Mouse (Mus musculus) CD4-positive helper T cell, adult 2 months (primary cell): ENCODE measurements around the gene Abca2.
A peak's percentile ranks its signal among the peaks of the same experiment; 100 is the strongest.

Experiments used
- DNase-seq: peaks from one replicate; pipeline ENCODE4 v3.0.0-alpha.2; 2012; ENCODE audit warnings: low read depth, missing footprints, low spot score

Abca2 gene

DNA sequence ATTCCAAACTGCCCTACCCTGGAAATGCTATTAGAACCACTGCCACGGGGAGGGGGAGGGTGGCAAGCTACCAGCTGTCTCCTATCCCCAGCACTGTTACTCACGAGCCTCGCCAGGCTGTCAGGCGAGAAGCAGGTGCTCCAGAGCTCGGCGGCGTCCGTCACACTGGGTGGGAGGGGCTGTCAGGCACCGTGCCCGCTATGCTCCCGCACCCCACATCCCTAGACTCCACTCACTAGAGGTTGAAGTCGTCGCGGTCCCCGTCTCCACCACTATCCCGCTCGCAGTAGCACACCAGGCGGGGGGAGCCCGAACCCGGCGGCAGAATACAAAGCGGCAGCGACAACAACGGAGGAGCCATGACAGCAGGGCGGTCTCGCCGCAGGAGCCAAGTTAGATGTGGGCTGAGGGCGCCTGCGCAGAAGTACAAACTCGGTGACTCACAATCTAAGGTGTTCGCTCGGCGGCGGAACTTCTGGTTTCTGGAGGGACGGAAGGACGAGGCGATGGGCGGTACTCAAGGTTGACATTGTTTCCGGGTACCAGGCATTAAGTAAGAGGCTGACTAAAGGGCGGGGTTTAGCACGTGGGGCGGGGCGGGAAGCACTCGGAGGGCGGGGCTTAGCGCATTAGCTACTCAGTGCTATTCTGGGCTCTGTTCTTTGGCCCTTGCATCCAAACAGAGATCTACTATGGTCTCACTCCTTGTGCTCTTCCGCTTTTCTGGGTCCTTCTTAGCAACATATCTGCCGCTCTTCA lies 32.2 kb downstream of the Abca2 start, which contains the start of gene Paxx:
TSS of gene Paxx (minus strand) at position 544 of the 759 bp plus-strand sequence.
- DNase-seq = peak; percentile 99

DNA sequence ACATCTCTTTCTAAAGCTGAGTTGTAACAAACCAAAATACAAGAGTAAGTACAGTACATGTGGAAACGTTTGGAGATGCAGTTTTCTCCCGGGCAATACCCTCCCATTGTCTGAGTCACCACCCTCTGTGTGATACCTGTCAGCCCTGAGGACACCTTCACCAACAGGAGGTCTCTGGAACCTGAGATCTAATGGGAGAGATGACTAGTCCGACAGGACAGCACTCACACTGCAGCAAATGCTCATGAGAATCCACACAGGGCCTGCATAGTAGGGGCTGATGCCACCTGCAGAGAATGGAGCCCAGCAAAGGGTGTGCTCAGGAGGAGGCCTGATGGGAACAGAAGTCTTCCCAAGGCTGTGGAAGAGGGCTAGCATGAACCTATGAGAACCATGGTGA lies 32.9 kb downstream of the Abca2 start:
- DNase-seq = no peak

DNA sequence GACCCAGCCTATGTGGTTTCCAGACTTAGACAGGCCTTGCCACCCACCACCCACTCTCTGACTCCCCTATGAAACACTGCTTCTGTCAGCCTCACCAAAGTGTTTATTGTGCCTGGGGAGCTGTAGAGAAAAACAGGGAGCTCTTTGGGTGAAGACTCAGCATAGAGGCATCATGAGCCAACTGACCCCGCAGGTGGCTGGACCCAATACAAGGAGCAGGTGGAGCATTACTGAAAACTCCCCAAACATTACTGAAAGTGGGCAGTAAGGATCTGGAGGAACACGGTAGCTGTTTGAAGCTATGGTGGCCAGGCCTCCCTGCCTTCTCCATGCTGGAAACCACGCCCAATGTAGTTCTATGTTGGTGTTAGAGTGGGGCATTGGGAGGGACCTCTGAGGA lies 35.1 kb downstream of the Abca2 start:
- no peak for DNase-seq

DNA sequence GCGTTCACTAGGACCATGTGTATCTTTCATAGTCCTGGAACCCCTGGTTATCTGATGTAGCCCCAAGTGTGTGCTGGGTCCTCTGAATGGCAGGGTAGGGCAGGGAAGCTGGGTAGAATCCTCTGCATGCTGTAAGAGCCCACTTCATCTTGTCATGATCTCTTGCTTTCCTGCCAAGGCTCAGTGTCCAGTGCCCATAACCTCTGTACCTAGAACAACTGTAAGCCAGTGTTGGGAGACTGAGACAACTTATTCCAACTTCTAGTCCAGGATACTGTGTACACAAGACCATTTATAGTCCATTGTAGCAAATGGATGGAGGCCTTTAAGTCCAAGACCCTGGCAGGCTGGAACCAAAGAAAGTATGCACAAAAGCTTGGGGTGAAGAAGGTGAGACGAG lies 36.8 kb downstream of the Abca2 start:
- no peak for DNase-seq

DNA sequence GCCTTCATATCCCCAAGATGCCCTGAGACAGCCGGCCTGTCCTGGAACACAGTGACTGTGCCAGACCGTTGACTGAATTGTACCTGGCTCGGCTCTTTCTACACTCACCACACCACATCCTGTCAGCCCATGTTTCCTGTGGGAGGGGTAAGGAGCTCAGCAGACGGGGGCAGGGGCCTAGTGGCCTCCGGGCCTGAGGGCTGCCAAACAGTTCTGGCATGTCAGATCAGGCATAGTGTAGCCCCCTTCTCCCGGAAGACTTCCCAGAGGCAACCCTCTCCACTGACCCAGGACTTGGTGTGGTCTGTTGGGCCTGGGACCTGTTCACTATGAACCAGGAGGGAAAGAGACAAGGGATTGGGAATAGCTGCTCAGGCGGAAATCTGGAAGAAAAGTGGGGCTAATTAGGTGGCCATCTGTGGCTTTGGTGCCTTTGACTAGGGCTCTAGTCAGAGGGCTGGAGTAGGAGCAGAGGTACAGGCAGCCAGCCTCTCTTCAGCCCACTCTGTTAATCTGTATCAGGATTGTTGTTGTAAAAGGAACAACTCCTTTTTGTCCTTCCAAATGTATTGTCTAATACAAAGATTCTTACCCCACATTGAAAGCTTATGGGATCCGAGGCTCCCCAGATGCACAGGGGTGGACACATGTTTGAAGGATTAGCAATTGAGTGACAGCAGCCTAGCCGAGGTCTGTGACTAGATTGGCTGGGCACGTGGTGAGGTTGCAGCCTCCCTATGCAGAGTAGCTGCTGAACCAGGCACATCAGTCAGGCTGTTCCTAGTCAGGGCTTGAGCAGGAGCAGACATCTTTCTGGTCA lies 37.5 kb downstream of the Abca2 start:
- peak; percentile 84 for DNase-seq

DNA sequence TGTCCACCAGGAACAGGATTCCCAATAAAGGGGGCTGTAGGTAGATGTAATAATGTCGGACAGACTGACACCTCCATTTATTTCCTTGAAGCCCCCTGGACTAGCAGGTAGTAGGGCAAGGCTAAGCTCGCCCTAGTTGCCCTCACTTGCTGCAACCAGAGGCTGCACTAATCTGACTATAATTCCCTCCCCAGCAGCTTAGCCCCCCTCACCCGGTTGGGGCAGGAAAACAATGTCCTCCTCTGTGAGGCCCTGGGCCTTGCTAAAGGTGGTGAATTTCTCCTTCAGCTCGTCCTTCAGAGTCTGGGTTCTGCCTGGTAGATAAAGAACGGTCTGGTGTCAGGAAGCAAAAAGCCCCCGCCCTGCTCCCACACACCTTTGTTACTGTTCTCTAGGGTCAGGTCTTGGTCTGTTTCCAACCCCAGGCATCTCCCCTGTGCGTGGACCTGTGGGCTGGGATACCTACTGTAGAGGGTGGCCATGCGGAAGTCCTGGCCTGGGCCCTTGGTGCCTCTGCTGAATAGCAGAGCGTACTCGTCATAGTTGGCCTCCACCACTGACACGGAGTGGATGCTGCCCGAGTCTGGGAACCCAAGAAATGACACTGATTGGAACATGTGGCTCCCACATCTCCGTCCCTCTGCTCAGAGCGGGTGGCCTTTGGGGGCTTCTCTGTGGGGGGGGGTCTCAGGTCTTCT lies 39.3 kb downstream of the Abca2 start:
- no peak for DNase-seq

DNA sequence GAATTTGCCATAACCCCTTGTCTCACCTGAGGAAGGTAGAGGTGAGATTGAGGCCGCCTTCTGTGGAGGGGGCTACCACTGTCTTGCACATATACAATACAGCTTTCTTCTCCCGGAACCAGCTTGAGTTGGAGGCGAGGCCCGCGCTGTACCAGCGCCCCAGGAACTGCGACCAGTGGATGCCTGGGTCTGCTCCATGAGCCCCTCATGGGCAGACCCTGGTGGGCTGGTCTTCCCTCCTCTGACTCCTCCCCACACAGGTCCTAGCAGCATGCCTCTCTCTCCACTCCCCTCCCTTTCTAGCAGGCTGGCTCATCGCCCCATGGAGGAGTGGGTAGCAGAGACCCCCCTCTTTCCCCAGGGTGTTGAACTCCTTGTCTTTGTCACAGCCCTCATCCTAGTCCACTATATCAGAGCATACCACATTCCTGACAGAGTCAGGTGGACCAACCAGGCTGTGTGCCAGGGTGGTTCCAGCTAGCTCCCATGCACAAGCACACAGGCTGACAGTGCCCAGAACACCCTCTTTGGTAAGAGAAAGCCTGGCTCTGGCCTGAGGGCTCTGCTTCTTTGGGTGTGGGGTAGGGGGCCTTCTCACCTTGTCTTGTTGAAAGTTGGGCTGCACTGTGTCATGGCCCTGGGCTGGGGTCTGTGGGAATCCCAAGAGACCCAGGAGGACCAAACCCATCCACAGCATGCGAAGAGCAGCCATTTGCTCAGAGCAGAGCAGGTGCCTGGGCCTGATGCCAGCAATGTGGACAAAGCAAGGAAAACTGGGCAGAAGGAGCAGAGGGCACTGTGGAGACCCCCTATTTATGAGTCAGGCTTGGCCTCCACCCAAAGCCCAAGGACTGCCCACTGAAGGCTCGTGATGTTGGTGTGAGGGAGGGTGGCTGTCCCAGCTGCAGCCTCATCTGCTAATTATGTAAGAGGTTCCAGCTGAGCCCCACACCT lies 40.7 kb downstream of the Abca2 start:
- no peak for DNase-seq

DNA sequence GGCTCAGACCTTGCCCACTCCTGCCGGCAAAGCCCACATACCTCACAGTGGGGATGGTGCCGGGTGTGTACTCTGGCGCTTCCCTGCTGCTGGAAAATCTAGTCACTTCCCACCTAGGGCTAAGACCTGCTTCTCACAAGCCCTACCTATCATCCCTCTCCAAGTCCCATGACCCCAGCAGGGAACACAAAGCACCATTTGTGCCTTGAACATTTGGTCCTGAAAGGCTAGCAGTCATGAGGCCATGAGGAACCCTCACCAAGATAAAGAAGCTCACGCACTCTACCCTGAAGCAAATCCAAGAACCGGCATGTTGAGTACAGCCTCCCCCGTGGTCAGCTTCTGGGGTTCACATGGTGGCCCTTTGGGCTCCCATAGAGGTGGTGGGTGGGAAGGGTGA lies 41.5 kb downstream of the Abca2 start, which contains the start of gene Ptgds:
TSS of gene Ptgds (minus strand) at position 78 of the 400 bp plus-strand sequence.
- no peak for DNase-seq

DNA sequence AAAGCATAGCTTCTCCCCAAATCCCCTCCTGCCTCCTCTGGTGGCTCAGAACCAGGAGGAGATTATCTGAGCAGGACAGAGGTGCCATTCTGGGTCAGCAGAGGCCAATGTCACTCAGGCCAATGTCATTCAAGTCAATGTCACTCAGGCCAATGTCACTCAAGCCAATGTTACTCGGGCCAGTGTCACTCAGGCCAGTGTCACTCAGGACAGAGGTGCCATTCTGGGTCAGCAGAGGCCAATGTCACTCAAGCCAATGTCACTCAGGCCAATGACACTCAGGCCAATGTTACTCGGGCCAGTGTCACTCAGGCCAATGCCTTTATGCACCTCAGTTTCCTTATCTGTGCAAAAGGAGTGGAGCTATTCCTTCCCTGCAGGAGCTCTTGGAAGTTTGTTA lies 44.0 kb downstream of the Abca2 start:
- no peak for DNase-seq

DNA sequence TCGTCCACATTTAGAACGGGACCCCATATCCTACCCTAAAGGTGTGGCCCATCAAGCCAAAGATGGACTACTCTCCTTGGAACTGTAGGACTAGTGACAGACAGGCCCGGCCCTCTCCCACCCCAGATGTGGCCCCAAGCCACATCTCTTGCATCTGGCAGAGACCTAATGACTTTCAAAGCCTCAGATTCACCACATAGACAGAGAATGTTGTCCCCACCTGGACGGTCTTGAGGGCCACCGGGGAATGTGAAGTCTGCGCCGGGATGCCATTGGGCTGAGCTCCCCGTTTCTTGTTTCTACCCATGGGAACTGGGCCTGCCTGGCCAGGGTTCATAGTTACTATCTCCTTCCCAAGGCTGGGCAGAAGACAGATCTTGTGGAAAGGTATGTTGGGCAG lies 49.0 kb downstream of the Abca2 start:
- DNase-seq = no peak

DNA sequence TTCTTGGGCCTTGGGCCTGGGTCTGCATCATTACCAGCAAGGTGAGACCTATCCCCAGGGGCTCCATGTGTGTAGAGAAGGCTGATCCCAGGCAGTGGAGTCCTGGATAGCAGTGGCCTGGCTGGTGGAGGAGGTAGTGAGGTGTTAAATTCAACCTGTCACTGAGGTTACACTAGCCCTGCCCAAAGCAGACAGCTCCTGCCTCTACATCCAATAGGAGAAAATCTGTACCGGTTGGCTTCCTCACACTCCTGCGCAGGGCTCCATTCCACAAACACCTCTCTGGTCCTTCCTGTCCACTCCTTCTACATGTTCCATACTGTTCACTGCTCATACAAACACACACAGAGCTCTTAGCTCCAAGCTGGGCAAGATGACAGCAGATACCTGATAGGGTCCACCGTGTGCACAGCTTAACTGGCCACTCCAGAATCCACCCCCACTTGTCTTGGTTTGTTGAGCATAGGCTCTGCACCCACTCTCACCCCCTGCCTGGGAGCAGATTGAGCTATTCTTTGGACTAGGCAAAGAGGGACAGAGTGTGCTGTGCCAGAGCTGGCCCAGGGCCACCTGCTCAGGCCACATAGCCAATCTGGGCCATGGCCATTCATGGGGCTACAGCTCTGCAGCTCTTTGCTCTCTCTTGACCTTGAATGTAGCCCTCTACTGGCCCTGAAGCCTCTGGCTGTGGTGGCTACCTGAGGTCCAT lies 49.6 kb downstream of the Abca2 start:
- no peak for DNase-seq

DNA sequence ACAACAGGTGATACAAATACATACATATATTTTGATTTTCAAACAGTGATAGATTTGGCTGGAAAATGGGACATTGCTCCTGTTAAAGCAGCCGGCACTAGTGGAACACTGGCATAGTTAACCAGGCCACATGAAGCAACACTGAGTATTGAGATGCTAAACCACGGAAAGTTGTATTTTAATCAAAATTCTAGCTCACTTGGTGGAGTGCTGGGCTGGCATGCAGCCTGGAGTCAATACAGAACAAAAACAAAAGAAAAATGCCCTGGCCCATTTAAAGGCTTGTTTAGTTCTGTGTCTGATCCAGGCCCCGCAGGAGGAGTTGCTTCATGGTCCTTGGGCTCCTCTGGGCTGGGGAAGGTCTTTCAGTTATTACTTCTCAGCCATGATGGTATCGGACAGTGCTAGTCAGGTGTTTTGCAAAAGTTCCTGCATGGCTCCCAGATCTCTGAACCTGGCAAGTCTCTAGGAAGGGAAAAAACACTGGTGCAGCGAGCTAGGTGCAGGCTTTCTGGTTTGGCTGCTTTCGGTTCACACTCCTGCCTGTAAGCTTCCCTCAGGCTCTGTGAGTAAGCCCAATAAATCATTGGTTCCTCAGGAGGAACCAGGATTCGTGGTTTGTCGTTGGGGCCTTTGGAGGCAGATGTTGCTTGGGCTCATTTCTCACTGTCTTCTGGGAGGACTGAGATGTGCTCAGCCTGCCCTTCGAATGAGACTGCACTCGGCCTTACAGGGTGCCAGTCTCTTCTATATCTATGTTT lies 51.2 kb downstream of the Abca2 start:
- no peak for DNase-seq

DNA sequence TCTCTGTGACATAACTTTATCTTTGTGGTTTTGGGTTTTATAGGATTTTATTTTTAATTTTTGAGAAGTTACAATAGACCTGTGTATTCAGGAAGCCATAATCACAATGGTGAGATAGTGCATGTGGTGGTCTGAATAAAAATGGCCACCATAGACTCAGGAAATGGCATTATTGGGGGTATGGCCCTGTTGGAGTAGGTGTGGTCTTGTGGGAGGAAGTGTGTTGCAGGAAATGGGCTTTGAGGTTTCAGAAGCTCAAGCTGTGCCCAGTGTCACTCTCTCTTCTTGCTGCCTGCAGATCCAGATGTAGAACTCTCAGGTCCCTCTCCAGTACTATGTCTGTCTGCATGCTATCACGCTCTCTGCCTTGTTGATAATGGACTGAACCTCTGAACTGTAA lies 52.0 kb downstream of the Abca2 start:
- DNase-seq = no peak

DNA sequence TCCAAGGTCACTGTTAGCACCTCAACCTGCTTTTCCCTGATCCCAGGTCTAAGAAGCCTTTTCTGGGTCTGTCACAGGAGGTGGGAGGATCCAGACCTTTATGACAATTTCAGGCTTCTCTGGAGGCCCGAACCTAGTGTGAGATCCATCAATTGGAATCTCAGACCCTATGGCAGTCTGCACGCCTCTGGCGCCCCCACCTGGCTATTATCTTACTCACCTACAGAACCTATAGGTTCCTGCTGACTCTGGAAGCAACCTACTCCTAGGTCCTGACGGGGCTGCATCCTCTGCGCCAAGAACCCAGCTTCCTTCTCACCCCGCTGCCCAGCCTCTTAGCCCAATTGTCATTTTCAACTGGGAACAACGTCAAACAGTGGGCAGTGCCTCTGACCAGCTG lies 54.5 kb downstream of the Abca2 start:
- peak; percentile 81 for DNase-seq

DNA sequence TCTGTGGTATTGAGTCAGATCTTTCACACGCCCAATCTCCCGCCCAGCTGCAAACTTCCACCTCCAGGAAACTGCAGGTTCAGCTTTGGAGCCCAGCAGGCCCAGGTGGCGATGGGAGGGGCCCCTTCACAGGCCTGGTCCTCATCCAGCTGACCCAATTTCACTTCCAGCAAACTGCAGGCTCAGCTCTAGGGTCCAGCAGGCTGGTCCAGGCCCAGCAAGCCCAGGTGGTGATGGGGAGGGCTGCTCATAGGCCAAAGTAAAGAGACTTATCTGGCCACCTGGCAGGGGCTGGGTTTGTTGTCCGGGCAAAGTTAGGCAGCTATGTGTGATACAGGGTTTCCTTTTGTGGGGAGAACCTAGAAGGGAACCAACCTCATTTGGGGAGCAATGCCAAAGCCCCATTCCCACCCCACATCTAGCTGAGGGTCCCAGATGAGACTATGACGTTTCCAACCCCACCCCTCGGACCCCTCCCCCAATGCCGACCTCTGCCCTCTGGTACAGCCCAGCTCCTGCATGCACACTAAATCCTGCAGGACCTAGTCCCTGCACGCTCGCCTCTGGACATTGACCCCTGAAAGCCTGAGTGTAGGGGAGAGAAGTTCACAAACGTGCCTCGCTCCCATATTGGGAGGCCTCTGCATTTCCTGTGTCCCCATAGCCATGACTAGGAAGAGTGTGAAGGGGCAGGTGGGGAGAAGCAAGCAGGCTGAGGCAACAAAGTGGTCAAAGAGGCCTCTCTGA lies 56.6 kb downstream of the Abca2 start:
- DNase-seq = no peak

DNA sequence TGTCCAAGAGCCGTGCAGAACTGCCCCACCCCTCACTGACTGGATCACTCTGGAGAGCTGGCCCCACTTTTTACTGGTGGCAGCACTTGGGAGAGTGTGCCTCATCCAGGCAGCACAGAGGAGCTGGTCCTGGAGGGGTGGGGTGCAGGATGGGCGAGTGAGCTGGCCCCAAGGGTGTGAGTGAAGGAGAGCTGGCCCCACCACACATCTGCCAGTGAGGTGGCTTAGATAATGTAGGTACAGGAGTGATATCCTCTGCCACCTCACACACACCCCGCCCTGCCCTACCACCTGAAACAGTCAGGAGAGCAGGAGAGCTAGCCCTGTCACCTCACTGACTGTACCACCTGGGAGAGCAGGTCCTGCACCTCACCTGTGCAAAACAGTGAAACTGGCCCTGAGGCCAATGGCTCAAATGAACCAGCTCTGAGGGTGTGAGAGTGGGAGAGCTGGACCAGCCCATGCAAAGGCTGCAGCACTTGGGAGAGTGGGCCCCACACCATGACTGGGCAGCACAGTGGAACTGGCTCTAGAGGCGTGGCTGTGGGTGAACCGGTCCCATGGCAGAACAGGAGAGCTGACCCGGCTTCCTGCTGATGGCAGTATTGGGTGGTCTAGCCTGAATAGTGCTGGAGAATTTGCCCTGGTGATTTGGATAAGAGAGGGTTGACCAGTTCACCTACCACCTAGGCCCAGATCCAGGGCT lies 59.6 kb downstream of the Abca2 start:
- DNase-seq = no peak

DNA sequence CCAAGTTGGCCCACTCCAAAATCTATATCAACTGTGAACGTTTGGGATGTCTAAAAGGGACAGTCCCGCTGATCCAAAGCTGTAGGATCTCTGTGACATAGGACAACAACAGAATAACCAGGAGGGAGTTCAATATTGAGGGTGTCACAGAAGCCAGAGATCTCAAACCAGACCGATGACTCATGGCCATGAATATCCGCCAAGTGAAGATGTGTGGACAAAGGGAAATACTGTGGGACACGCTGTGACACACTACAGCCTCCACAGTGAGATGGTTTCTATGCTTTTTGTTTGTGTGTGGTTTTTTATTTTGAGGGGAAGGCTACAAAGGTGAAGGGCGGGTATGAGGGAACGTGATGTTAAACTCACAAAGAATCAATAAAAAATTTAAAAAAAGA lies 60.2 kb downstream of the Abca2 start:
- no peak for DNase-seq

DNA sequence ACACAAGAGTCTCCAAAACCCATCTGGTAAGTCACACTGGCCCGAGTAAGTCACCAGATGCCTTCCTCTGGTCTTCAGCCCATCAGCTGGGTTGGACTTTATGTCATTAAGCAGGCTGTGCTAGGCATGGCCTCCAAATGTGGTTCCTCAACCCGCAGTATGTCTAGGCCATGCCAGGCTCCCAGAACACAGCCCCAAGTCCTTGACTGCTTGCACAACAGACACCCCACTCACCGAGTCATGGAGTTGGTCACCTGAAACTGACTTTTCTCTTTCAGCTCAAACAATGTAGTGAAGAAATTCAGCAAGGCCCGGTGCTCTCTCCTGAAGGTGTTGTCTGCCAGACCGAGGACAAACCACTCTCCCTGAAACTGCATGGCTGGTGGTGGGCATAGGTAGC lies 64.5 kb downstream of the Abca2 start:
- DNase-seq = no peak
